Mouse (Mus musculus): Measurements from ENCODE around the gene Rbbp5. TPM values are rescaled to one million over a fixed set of nuclear protein-coding genes. Genes with fewer than 3 reads are reported as not detected.

Gene Rbbp5
- total and polyA plus RNA-seq, 3 experiments, result 33.3 to 43.5 TPM; not detected in 1

- no peaks in the 10 kb centered on the region for H3K79me2 ChIP-seq (ENCODE audit: control insufficient read depth, insufficient read depth, low read length, poor library complexity)
- no peak overlapping the region for H3K9ac ChIP-seq (ENCODE audit: control insufficient read depth, low read depth, low read length, poor library complexity, severe bottlenecking)
- no peaks in the 10 kb centered on the region for H3K9me3 ChIP-seq (replicated peaks; ENCODE audit: insufficient read depth, low read length)
- H3K36me3 ChIP-seq (ENCODE audit: control insufficient read depth in 1 of 2, insufficient read depth in 2 of 2, low read length in 2 of 2), result no peaks in the 10 kb centered on the region
- H3K27ac ChIP-seq (ENCODE audit: control insufficient read depth, low read depth, low read length), result no peak overlapping the region
- no peak overlapping the region for H3K4me3 ChIP-seq (ENCODE audit: control insufficient read depth in 1 of 2, insufficient read depth in 1 of 2, low read depth in 2 of 2, low read length in 2 of 2)
- no peak for DNase-seq (ENCODE audit: low read depth, low spot score)
- no peak for TF ChIP-seq GATA1 (IDR thresholded peaks at IDR 0.05; ENCODE audit: low read depth, low read length)
- no peak for TF ChIP-seq ZMIZ1 (IDR thresholded peaks at IDR 0.05; ENCODE audit: low read depth, low read length)
- TF ChIP-seq MXI1 (IDR thresholded peaks at IDR 0.05; ENCODE audit: low read depth, low read length), result no peak
- TF ChIP-seq EP300 (IDR thresholded peaks at IDR 0.05; ENCODE audit: low read depth in 1 of 2, low read length in 2 of 2), result no peak
- no peak for TF ChIP-seq USF1 (IDR thresholded peaks at IDR 0.05; ENCODE audit: low read depth, low read length)
- TF ChIP-seq GABPA (IDR thresholded peaks at IDR 0.05; ENCODE audit: low read depth, low read length), result no peak
- TF ChIP-seq ZKSCAN1 (IDR thresholded peaks at IDR 0.05; ENCODE audit: low read depth, low read length), result no peak
- H3K27me3 ChIP-seq (ENCODE audit: control insufficient read depth in 1 of 2, insufficient read depth in 2 of 2, low read length in 2 of 2), result peaks cover 4 to 10% of the 10 kb centered on the region in 2 experiments; a peak in 3 of 4 replicates
- no peaks in the 10 kb centered on the region for H3K4me1 ChIP-seq (ENCODE audit: control insufficient read depth in 1 of 2, insufficient read depth in 2 of 2, low read length in 2 of 2)
Measured at GRCm38 (mm10) chr1:132535541-132535940, 58.4 kb downstream of the Rbbp5 start.

GRCm38 (mm10) chr1:132536416-132536815 is 59.3 kb downstream of the Rbbp5 start:
- H3K4me3 ChIP-seq (ENCODE audit: control insufficient read depth in 1 of 2, insufficient read depth in 1 of 2, low read depth in 2 of 2, low read length in 2 of 2), result no peak overlapping the region
- H3K79me2 ChIP-seq (ENCODE audit: control insufficient read depth, insufficient read depth, low read length, poor library complexity), result no peaks in the 10 kb centered on the region
- H3K36me3 ChIP-seq (ENCODE audit: control insufficient read depth in 1 of 2, insufficient read depth in 2 of 2, low read length in 2 of 2), result no peaks in the 10 kb centered on the region
- no peak for DNase-seq (ENCODE audit: low read depth, low spot score)
- H3K27me3 ChIP-seq (ENCODE audit: control insufficient read depth in 1 of 2, insufficient read depth in 2 of 2, low read length in 2 of 2), result peaks cover 4 to 10% of the 10 kb centered on the region in 2 experiments; a peak in 3 of 4 replicates
- no peak for TF ChIP-seq HCFC1 (IDR thresholded peaks at IDR 0.05; ENCODE audit: low read depth, low read length)
- TF ChIP-seq ZMIZ1 (IDR thresholded peaks at IDR 0.05; ENCODE audit: low read depth, low read length), result no peak
- no peak for TF ChIP-seq GATA1 (IDR thresholded peaks at IDR 0.05; ENCODE audit: low read depth, low read length)
- TF ChIP-seq USF2 (IDR thresholded peaks at IDR 0.05; ENCODE audit: borderline replicate concordance in 1 of 2, insufficient read depth in 1 of 2, low read depth in 1 of 2, low read length in 2 of 2), result no peak
- TF ChIP-seq POLR2AphosphoS5 (IDR thresholded peaks at IDR 0.05; ENCODE audit: borderline replicate concordance, low read depth, low read length), result no peak
- TF ChIP-seq TCF12 (IDR thresholded peaks at IDR 0.05; ENCODE audit: low read depth, low read length), result no peak
- no peak for TF ChIP-seq ZNF384 (IDR thresholded peaks at IDR 0.05; ENCODE audit: low read depth, low read length)
- TF ChIP-seq MEF2A (IDR thresholded peaks at IDR 0.05; ENCODE audit: extremely low read depth, insufficient replicate concordance, low read depth, low read length, poor library complexity, severe bottlenecking), result no peak
- no peak for TF ChIP-seq NELFE (IDR thresholded peaks at IDR 0.05; ENCODE audit: low read depth, low read length)
- no peak for TF ChIP-seq MAZ (IDR thresholded peaks at IDR 0.05; ENCODE audit: low read depth, low read length)
- no peak for TF ChIP-seq ZC3H11A (IDR thresholded peaks at IDR 0.05; ENCODE audit: low read depth, low read length)
- H3K9me3 ChIP-seq (replicated peaks; ENCODE audit: insufficient read depth, low read length), result no peaks in the 10 kb centered on the region
- H3K4me1 ChIP-seq (ENCODE audit: control insufficient read depth in 1 of 2, insufficient read depth in 2 of 2, low read length in 2 of 2), result no peaks in the 10 kb centered on the region
- no peak overlapping the region for H3K9ac ChIP-seq (ENCODE audit: control insufficient read depth, low read depth, low read length, poor library complexity, severe bottlenecking)
- H3K27ac ChIP-seq (ENCODE audit: control insufficient read depth, low read depth, low read length), result no peak overlapping the region

Data from MEL (cell line).